Mouse (Mus musculus): ENCODE results near the gene Slc16a9.

The Slc16a9 gene

DNA sequence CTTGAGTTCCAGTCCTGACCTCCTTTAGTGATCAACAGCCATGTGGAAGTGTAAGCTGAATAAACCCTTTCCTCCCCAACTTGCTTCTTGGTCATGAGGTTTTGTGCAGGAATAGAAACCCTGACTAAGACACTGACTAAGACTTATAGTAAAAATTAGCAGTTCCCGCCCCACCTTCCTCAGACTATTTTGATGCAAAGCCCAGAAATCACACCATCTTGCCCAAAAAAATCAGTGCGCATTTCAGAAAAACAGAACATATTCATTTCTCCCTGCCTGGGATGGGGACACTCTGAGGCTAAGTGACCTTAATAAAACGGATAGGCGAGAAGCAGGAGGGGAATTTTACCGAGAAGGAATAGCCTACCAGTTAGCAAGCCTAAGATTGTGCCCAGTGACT lies 60.8 kb downstream of the Slc16a9 start:
- DNase-seq: no peak

DNA sequence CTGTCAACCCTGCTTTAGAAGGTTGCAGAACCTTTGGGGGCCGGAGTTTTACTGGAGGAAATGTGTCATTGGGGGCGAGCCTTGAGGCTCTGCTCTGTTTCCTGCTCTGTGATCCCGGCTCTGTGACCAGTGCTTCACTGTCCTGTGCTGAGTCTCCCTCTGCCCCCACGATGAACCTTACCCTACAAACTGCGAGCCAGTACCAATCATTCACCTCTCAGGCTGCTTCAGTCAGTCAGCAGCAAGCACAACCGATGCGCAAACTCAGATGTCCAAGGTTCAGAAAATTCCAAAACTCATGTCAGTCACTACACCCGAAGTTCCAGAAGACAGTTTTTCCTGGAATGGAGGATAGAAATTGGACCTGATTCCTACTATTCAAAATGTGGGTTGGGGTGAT lies 64.5 kb downstream of the Slc16a9 start:
- no peak for DNase-seq

DNA sequence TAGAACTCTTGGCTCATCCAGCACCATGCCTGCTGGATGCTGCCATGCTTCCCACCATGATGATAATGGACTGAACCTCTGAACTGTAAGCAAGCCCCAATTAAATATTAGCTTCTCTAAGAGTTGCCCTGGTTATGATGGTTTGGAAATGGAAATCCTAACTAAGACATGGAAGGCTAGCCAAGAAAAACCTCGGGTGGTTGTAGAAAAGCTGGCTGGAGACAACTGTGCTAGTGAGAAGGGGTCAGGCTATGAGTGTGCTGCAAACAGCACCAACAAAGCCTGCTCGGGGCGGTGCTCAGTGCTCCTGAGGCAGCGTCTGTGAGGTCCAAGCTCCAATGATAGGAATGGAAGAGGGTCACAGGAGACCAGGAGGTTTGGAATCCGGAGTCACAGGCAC lies 65.7 kb downstream of the Slc16a9 start:
- DNase-seq: no peak

DNA sequence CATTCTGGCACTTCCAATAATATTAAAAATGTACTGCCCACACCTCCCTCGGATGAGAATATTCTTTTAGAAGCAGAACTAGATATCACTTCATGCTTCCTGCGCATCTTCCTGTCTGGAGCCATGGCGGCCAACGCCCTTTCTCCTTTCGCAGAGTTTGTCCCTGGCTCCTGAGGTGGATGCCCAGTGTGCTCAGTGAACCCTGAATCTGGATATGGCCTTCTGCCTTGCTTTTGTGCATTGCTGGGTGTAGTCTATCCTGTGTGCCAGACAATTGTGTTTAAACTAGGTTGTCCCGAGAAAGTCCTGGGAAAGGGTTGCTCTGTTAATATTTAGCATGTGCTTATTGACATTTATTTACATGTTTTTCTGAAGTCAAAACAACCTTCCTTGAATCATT lies 71.0 kb downstream of the Slc16a9 start:
- DNase-seq: no peak

DNA sequence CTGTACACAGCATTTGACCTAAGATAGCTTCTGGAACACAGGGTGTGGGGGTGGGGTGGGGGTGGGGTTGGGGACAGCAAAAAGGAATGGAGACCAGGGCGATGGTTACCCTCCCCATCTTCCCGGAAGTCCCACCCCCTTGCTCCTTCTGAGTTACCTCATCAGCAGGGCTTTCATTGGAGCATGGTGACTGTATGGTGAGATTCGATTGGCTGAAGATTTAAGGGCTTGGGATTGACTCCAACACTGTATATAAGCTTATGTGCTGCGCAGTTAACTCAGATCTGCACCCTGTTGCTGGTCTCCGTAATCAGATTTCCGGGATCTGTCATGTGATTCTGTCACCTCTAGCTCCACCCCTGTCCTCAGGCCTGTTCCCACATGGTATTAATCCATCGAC lies 72.0 kb downstream of the Slc16a9 start:
- no peak for DNase-seq

DNA sequence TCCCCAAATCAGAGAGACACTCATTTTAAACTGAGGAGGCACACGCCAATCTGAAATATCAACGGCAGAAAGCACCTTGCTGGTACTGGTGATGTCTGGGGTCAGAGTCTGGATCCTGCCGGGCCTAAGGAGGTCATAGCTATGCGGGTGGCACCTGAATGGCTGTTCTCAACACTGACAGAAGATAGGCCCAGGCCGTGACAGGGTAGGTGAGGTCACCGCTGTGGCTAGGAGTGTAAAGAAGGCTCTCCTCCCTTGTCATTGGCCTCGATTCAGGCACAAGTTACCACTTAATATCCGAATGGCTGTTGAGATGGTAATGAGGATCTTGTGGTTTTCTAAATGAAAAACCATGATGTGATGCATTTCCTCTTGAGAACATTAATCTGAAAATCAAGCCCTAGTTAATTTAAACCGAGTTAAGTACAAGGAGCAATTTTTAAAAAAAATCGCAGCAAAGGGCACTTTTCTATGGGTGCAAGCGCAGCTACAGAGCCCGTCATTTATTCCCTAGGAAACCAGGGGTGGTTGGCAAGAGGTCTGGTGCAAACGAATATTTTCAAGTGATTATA lies 72.6 kb downstream of the Slc16a9 start:
- no peak for DNase-seq

DNA sequence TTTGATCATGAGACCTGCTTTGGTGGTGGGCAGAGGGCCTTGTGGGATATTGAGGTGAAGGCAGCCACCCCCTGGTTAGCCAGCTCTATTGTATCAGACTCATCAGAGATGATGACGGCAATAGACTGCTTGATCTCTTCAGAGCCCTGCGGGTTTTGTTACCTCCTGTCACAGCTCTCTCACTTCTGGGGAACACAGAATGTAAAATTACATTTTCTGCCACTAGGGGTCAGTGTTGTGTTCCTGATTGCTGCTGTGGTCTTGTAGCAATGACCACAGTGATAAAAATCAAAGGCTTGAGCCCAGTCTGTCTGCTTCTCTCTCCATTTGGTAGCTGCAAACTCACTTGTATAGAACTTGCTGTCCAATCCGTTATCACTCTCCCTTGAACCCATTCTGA lies 73.7 kb downstream of the Slc16a9 start:
- peak; percentile 73 for DNase-seq

DNA sequence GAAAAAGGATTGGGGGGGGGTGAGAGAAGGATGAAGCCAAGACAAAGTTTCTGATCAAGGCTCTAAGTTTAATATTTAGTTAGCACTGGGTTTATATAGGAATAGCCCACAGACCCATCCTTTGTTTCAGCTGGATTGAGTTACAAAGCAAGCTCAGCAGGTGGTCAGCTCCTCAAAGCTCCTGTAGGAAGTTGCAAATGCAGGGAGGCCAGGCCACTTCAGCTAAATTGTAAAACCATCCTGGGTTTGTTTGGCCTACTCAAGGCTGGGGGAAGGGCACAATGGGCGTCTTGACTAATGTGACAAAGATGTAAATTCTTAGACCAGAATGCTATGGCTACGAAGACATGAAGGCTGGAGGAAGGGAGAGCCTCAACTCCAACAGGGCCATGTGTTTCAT lies 80.6 kb downstream of the Slc16a9 start:
- DNase-seq: no peak

DNA sequence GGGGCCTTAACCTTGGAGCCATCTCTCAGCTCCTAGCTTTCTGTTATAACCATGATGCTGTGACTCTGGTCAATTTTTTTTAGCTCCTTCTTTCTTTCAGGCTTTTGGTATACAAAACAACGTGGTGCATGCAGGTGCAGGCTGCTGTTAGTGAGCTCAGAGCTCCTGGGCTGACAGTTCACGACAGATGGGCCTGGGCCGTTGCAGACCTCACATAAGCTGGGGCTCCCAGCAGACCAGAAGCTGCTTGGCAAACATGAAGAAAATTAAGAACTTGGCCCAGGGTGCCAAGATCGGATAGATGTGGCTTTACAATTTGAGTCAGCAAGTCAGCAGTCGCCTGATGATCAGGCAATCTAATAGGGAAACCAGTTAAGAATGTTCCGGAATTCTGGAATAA lies 82.4 kb downstream of the Slc16a9 start:
- DNase-seq: no peak

DNA sequence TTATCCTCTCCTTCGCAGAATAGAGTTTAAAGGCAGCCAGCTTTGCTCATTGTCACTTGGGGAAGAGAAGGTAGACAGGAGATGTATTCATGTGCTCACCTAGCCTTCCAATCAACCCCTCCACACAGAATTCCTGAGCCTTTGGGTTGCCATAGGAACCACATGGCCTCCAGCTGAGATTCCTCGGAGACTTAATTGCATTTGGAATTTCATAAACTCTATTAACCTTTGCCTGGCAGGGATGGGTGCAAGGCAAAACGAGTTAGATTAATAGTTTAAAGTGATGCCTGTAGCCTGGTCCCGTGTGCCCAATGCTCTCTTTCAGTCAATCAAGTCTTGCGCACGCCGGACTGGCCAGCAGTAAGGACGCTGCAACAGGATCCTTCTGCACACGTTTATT lies 83.2 kb downstream of the Slc16a9 start:
- DNase-seq: no peak

Measured in lung, postnatal 10 days (tissue).